Mouse (Mus musculus) CH12.LX (cell line): ENCODE measurements at regions not wholly inside any gene's neighbourhood (a gene's known extent, or its start where the extent isn't known, plus 50 kb on each side); places are given as distances from the start of the nearest gene placed in this dataset.

Experiments used
- DNase-seq: peaks from one replicate; pipeline ENCODE4 v3.0.0-alpha.2; 2013; ENCODE audit errors: extremely low read depth
- H3K27ac ChIP-seq: 2 replicates; pipeline ENCODE4 v1.5.1; 2012; ENCODE audit warnings: low read depth, mild to moderate bottlenecking, control low read depth, moderate library complexity; ENCODE audit not compliant: insufficient read depth
- H3K27me3 ChIP-seq: replicated peaks from 2 replicates; pipeline ENCODE3; 2012; ENCODE audit warnings: inconsistent platforms
- H3K36me3 ChIP-seq, 2 experiments: replicated peaks in 1 of 2; 2 replicates each; pipeline versions ENCODE3 to v1.6.1; 2012; ENCODE audit warnings: inconsistent platforms in 1 of 2, low read length in 1 of 2, mild to moderate bottlenecking in 1 of 2, mixed read lengths in 1 of 2, moderate library complexity in 1 of 2; ENCODE audit not compliant: control insufficient read depth in 1 of 2, insufficient read depth in 1 of 2
- H3K4me1 ChIP-seq, 2 experiments: 2 replicates each; pipeline ENCODE4 v1.6.1; 2012; ENCODE audit warnings: inconsistent platforms in 1 of 2, moderate library complexity in 1 of 2; ENCODE audit not compliant: insufficient read depth in 2 of 2, control insufficient read depth in 1 of 2
- H3K4me2 ChIP-seq: 2 replicates; pipeline ENCODE4 v1.6.1; 2012; ENCODE audit warnings: low read depth, mild to moderate bottlenecking, control low read depth; ENCODE audit not compliant: poor library complexity, insufficient read depth, severe bottlenecking
- H3K4me3 ChIP-seq, 3 experiments: fragments of 150-350 bp in 1 of 3; sonication (generic) in 1 of 3; replicated peaks in 1 of 3; 2 replicates each; pipeline versions ENCODE3 to v1.5.1; 2011 to 2012; ENCODE audit warnings: low read depth in 2 of 3, low read length in 2 of 3, mild to moderate bottlenecking in 2 of 3, moderate library complexity in 2 of 3, control low read depth in 1 of 3, improper control_type of control experiment in 1 of 3, inconsistent platforms in 1 of 3, mixed read lengths in 1 of 3; ENCODE audit not compliant: poor library complexity in 1 of 3
- H3K79me2 ChIP-seq: replicated peaks from 2 replicates; pipeline ENCODE4 v1.6.1; 2012; ENCODE audit warnings: mild to moderate bottlenecking, moderate library complexity; ENCODE audit not compliant: control insufficient read depth, poor library complexity, insufficient read depth, severe bottlenecking; ENCODE audit errors: extremely low read depth
- H3K9ac ChIP-seq: 2 replicates; pipeline ENCODE4 v1.6.1; 2012; ENCODE audit warnings: low read depth, mild to moderate bottlenecking, control low read depth, moderate library complexity; ENCODE audit not compliant: insufficient read depth
- H3K9me3 ChIP-seq: replicated peaks from 2 replicates; pipeline ENCODE3; 2012; ENCODE audit warnings: low read length, inconsistent platforms, mixed read lengths
- CHD2 ChIP-seq: IDR thresholded peaks from 2 replicates; pipeline ENCODE4 v1.6.1; 2011; ENCODE audit warnings: low read length, improper control_type of control experiment
- E2F4 ChIP-seq: IDR thresholded peaks from 2 replicates; pipeline ENCODE4 v1.6.1; 2011; ENCODE audit warnings: low read depth, low read length, improper control_type of control experiment; ENCODE audit not compliant: insufficient replicate concordance
- ELF1 ChIP-seq: IDR thresholded peaks from 2 replicates; pipeline ENCODE4 v1.6.1; 2014; ENCODE audit warnings: low read depth, mild to moderate bottlenecking, inconsistent platforms, low read length, improper control_type of control experiment
- ETS1 ChIP-seq: conservative IDR thresholded peaks from 2 replicates; pipeline ENCODE4 v1.6.1; 2012; ENCODE audit warnings: low read depth, mild to moderate bottlenecking, inconsistent platforms, low read length, improper control_type of control experiment, moderate library complexity
- JUND ChIP-seq: conservative IDR thresholded peaks from 2 replicates; pipeline ENCODE4 v1.6.1; 2011; ENCODE audit warnings: low read depth, low read length, improper control_type of control experiment
- MAFK ChIP-seq: IDR thresholded peaks from 2 replicates; pipeline ENCODE4 v1.6.1; 2011; ENCODE audit warnings: low read length, improper control_type of control experiment; ENCODE audit not compliant: insufficient replicate concordance
- MEF2A ChIP-seq: IDR thresholded peaks from 2 replicates; pipeline ENCODE4 v1.6.1; 2014; ENCODE audit warnings: low read depth, mild to moderate bottlenecking, inconsistent platforms, low read length, improper control_type of control experiment, borderline replicate concordance
- MXI1 ChIP-seq: IDR thresholded peaks from 2 replicates; pipeline ENCODE4 v1.6.1; 2011; ENCODE audit warnings: mild to moderate bottlenecking, low read depth, low read length, improper control_type of control experiment
- MYC ChIP-seq: IDR thresholded peaks from 2 replicates; pipeline ENCODE4 v1.6.1; 2011; ENCODE audit warnings: low read depth, mild to moderate bottlenecking, improper control_type of control experiment, low read length
- NELFE ChIP-seq: IDR thresholded peaks from 2 replicates; pipeline ENCODE4 v1.6.1; 2011; ENCODE audit warnings: low read depth, low read length, improper control_type of control experiment
- POLR2AphosphoS2 ChIP-seq: IDR thresholded peaks from 2 replicates; pipeline ENCODE4 v1.6.1; 2011; ENCODE audit warnings: low read depth, low read length, improper control_type of control experiment
- RAD21 ChIP-seq: IDR thresholded peaks from 2 replicates; pipeline ENCODE4 v1.6.1; 2011; ENCODE audit warnings: low read depth, mild to moderate bottlenecking, low read length, improper control_type of control experiment, moderate library complexity
- SIN3A ChIP-seq: IDR thresholded peaks from 2 replicates; pipeline ENCODE4 v1.6.1; 2012; ENCODE audit warnings: low read length, improper control_type of control experiment, inconsistent platforms
- TBP ChIP-seq: conservative IDR thresholded peaks from 2 replicates; pipeline ENCODE4 v1.6.1; 2011; ENCODE audit warnings: low read depth, low read length, improper control_type of control experiment
- TCF12 ChIP-seq: IDR thresholded peaks from 2 replicates; pipeline ENCODE4 v1.6.1; 2014; ENCODE audit warnings: low read depth, mild to moderate bottlenecking, inconsistent platforms, low read length, improper control_type of control experiment
- UBTF ChIP-seq: IDR thresholded peaks from 2 replicates; pipeline ENCODE4 v1.6.1; 2012; ENCODE audit warnings: low read depth, mild to moderate bottlenecking, inconsistent platforms, low read length, improper control_type of control experiment, moderate library complexity
- USF2 ChIP-seq: conservative IDR thresholded peaks from 2 replicates; pipeline ENCODE4 v1.6.1; 2011; ENCODE audit warnings: low read depth, low read length, improper control_type of control experiment
- ZC3H11A ChIP-seq: IDR thresholded peaks from 2 replicates; pipeline ENCODE4 v1.6.1; 2012; ENCODE audit warnings: low read depth, mild to moderate bottlenecking, inconsistent platforms, low read length, improper control_type of control experiment
- ZKSCAN1 ChIP-seq: IDR thresholded peaks from 2 replicates; pipeline ENCODE4 v1.6.1; 2012; ENCODE audit warnings: low read depth, inconsistent platforms, low read length, improper control_type of control experiment, borderline replicate concordance
- ZNF384 ChIP-seq: IDR thresholded peaks from 2 replicates; pipeline ENCODE4 v1.6.1; 2012; ENCODE audit warnings: low read depth, low read length, improper control_type of control experiment, inconsistent platforms
- dilution Hi-C: fragments of 300-500 bp; cut with MboI; formaldehyde crosslinking; loops from 2 replicates; pipeline ENCODE4 v1.14.3; 2020; ENCODE audit warnings: low sequenced_read_pairs; ENCODE audit not compliant: extremely low pct_unique_long_range_greater_than_20kb, extremely low pct_ligation_motif_present
- in situ Hi-C: fragments of 300-500 bp; cut with MboI; formaldehyde crosslinking; loops from 3 replicates; pipeline ENCODE4 v1.14.3; 2019; ENCODE audit warnings: low sequenced_read_pairs, low pct_ligation_motif_present, low pct_unique_long_range_greater_than_20kb, mixed read lengths

GRCm38 (mm10) chr5:46856837-46857236 is 999.4 kb upstream of the Lcorl start:
- Histone ChIP-seq H3K79me2 (no peaks in the 10 kb centered on the region), H3K9ac (no peak overlapping the region), H3K27me3 (no peaks in the 10 kb centered on the region), H3K4me2 (no peak overlapping the region), H3K4me3 (no peak overlapping the region), H3K4me1 (no peaks in the 10 kb centered on the region), H3K27ac (no peak overlapping the region), H3K9me3 (peaks cover 27% of the 10 kb centered on the region), H3K36me3 (no peaks in the 10 kb centered on the region)
- dilution Hi-C loops: no loop called here
- no peak for DNase-seq
- TF ChIP-seq TBP (no peak), MEF2A (no peak)
- in situ Hi-C loops: no loop called here

GRCm38 (mm10) chr5:46845175-46845574 is 987.8 kb upstream of the Lcorl start:
- H3K27ac ChIP-seq: no peak overlapping the region
- DNase-seq: no peak
- in situ Hi-C loops (no loop called here), dilution Hi-C loops (no loop called here)
- no peaks in the 10 kb centered on the region for H3K36me3 ChIP-seq
- no peaks in the 10 kb centered on the region for H3K79me2 ChIP-seq
- no peak for TF ChIP-seq UBTF
- no peak for TF ChIP-seq ZNF384
- no peak for TF ChIP-seq NELFE
- no peak for TF ChIP-seq ZKSCAN1
- no peak for TF ChIP-seq USF2
- TF ChIP-seq MYC: no peak
- no peak for TF ChIP-seq RAD21
- TF ChIP-seq JUND: no peak
- TF ChIP-seq ELF1: no peak
- no peak for TF ChIP-seq ZC3H11A
- TF ChIP-seq TBP: no peak
- no peak for TF ChIP-seq MXI1
- no peak for TF ChIP-seq ETS1
- TF ChIP-seq SIN3A: no peak
- no peak for TF ChIP-seq TCF12
- no peak for TF ChIP-seq MAFK
- no peak for TF ChIP-seq E2F4
- no peak for TF ChIP-seq POLR2AphosphoS2
- TF ChIP-seq CHD2: no peak
- no peak overlapping the region for H3K9ac ChIP-seq
- no peak overlapping the region for H3K4me2 ChIP-seq
- H3K4me1 ChIP-seq: no peaks in the 10 kb centered on the region
- no peaks in the 10 kb centered on the region for H3K27me3 ChIP-seq
- H3K4me3 ChIP-seq: no peak overlapping the region
- peaks cover 24% of the 10 kb centered on the region for H3K9me3 ChIP-seq
